Mouse (Mus musculus) ES-Bruce4 (cell line): Measurements from ENCODE around the gene Ankrd11.

ENCODE experiments used
- CTCF ChIP-seq: IDR thresholded peaks from one replicate; pipeline ENCODE4 v1.8.1; 2011; ENCODE audit warnings: low read depth, low read length
- EP300 ChIP-seq: IDR thresholded peaks from 2 replicates; pipeline ENCODE4 v1.6.1; 2011; ENCODE audit warnings: low read depth, low read length; ENCODE audit not compliant: insufficient read depth
- POLR2A ChIP-seq: IDR thresholded peaks from one replicate; pipeline ENCODE4 v1.8.1; 2011; ENCODE audit warnings: low read length; ENCODE audit not compliant: insufficient read depth

DNA sequence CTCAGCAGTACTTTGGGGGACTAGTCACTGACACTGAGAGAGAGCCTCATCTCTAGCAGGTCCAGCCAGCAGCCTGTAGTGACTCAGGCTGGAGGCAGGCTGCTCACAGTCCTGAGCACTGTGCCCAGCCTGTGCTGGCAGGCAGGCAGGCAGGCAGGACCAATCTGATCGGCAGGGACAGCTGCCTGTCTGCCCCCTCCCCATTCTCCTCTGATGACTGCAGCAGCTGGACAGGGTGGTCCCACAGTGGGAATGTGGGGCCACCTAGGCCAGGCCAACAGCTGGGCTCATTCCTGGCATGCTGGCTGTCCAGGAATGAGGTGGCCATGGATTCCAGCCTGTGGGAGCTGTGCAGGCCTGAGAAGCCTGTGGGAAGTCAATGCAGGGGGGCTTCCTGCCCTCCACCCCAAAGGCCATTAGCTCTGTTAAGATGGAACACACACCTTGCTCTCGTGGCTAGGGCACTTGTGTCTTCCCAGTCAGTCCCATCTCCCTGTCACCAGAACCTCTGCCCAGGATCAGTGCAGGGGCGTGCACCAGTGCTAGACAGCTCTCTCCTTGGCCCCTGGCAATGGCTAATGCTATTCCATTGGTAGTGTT is 191.3 kb downstream of the Ankrd11 start:
- TF ChIP-seq POLR2A (no peak), EP300 (no peak), CTCF (no peak)
